Mouse (Mus musculus) kidney, embryonic 16.5 days (tissue): ENCODE data around the gene Psme4. TPM values are rescaled to one million over a fixed set of nuclear protein-coding genes. Genes with fewer than 3 reads are reported as not detected.
A peak's percentile ranks its signal among the peaks of the same experiment; 100 is the strongest.
"Not testable (repeated sequence)": the region's sequence is repeated elsewhere in the genome, so short reads cannot be mapped to it uniquely, and the experiment has no call there.

Source experiments
- ATAC-seq: fragments of 200-750 bp; cut with Nextera tagmentation; 2 replicates; pipeline ENCODE4 v1.8.0; 2017; ENCODE audit warnings: moderate TSS enrichment; ENCODE audit not compliant: low FRiP score, low TSS enrichment
- H3K27ac ChIP-seq: fragments of 300-500 bp; sonication (generic); 2 replicates; pipeline ENCODE4 v1.5.1; 2014; ENCODE audit warnings: low read length
- H3K27me3 ChIP-seq: fragments of 300-500 bp; sonication (generic); 2 replicates; pipeline ENCODE4 v1.6.1; 2014; ENCODE audit warnings: low read length, control low read depth, mixed read lengths; ENCODE audit not compliant: insufficient read depth
- H3K36me3 ChIP-seq: fragments of 300-500 bp; sonication (generic); 2 replicates; pipeline ENCODE4 v1.6.1; 2014; ENCODE audit warnings: low read length, control low read depth, mixed read lengths; ENCODE audit not compliant: insufficient read depth
- H3K4me1 ChIP-seq: fragments of 300-500 bp; sonication (generic); 2 replicates; pipeline ENCODE4 v1.6.1; 2014; ENCODE audit warnings: low read length, control low read depth, mixed read lengths; ENCODE audit not compliant: insufficient read depth
- H3K4me2 ChIP-seq: fragments of 300-500 bp; sonication (generic); replicated peaks from 2 replicates; pipeline ENCODE4 v1.6.1; 2014; ENCODE audit warnings: low read depth, low read length
- H3K4me3 ChIP-seq: fragments of 300-500 bp; sonication (generic); 2 replicates; pipeline ENCODE4 v1.5.1; 2014; ENCODE audit warnings: mild to moderate bottlenecking, low read length
- H3K9ac ChIP-seq: fragments of 300-500 bp; sonication (generic); replicated peaks from 2 replicates; pipeline ENCODE4 v1.6.1; 2014; ENCODE audit warnings: low read length
- H3K9me3 ChIP-seq: fragments of 300-500 bp; sonication (generic); 2 replicates; pipeline ENCODE4 v1.6.1; 2016; ENCODE audit warnings: low read length, control low read depth
- WGBS: fragments of 180-500 bp; shearing (Covaris S2); extraction: QIAGEN DNeasy Blood & Tissue Kit; methylation state at CpG from one replicate; pipeline ENCODE4 v1.1.7; 2014; 5-methylcytosine and 5-hydroxymethylcytosine counted together
- polyA plus RNA-seq: library from polyadenylated mRNA; unstranded; fragments of >200 nt; fragmentation: Nextera tagmentation; extraction: Ambion mirVana; gene quantifications from 2 replicates; pipeline ENCODE4 v1.2.1, GENCODE M21; 2015

Psme4 gene
- 13.2 and 14.6 TPM in 2 replicates for polyA plus RNA-seq

GRCm38 (mm10) chr11:30771267-30771903, at the start of gene Psme4:
Psme4 (plus strand) TSS chr11:30771726.
- peak within 1 kb of the TSS; percentile 96 for H3K4me3 ChIP-seq
- no peaks in the 10 kb centered on the region for H3K27me3 ChIP-seq
- under 1% methylated on average over 43 of the region's 43 CpGs for WGBS
- peak within 1 kb of the TSS; percentile 90 for H3K27ac ChIP-seq
- peak within 1 kb of the TSS; percentile 98 for H3K9ac ChIP-seq
- H3K9me3 ChIP-seq, result no peaks in the 10 kb centered on the region
- peak; percentile 98 for ATAC-seq
- H3K4me2 ChIP-seq, result peak within 1 kb of the TSS; percentile 66
- no peaks in the 10 kb centered on the region for H3K36me3 ChIP-seq
- peaks cover 16% of the 10 kb centered on the region for H3K4me1 ChIP-seq

- H3K4me1 ChIP-seq, result no peaks in the 10 kb centered on the region
- no peak for ATAC-seq
- WGBS, result 59% methylated on average over 5 of the region's 5 CpGs
Observed at GRCm38 (mm10) chr11:30723438-30723837, 48.1 kb upstream of the Psme4 start.

GRCm38 (mm10) chr11:30730721-30731120, 40.8 kb upstream of the Psme4 start:
- Histone ChIP-seq H3K36me3 (no peaks in the 10 kb centered on the region), H3K4me2 (no peak overlapping the region), H3K4me3 (no peak overlapping the region), H3K4me1 (no peaks in the 10 kb centered on the region), H3K27ac (no peak overlapping the region), H3K27me3 (no peaks in the 10 kb centered on the region), H3K9me3 (no peaks in the 10 kb centered on the region), H3K9ac (no peak overlapping the region)
- no peak for ATAC-seq

More at GRCm38 (mm10) chr11:30723438-30723837, 48.1 kb upstream of the Psme4 start:
- Histone ChIP-seq H3K27me3 (no peaks in the 10 kb centered on the region), H3K4me2 (no peak overlapping the region), H3K4me3 (no peak overlapping the region), H3K9me3 (no peaks in the 10 kb centered on the region), H3K36me3 (no peaks in the 10 kb centered on the region), H3K27ac (no peak overlapping the region), H3K9ac (no peak overlapping the region)

- no peak for ATAC-seq
- no peak overlapping the region for H3K27ac ChIP-seq
- H3K9me3 ChIP-seq, result no peaks in the 10 kb centered on the region
- H3K4me3 ChIP-seq, result no peak overlapping the region
- H3K4me2 ChIP-seq, result no peak overlapping the region
- H3K27me3 ChIP-seq, result no peaks in the 10 kb centered on the region
- no peak overlapping the region for H3K9ac ChIP-seq
- H3K36me3 ChIP-seq, result no peaks in the 10 kb centered on the region
- no peaks in the 10 kb centered on the region for H3K4me1 ChIP-seq
Observed at GRCm38 (mm10) chr11:30733376-30733775, 38.1 kb upstream of the Psme4 start.

GRCm38 (mm10) chr11:30743991-30744390, 27.5 kb upstream of the Psme4 start:
- Histone ChIP-seq H3K27me3 (no peaks in the 10 kb centered on the region), H3K27ac (no peak overlapping the region), H3K9ac (no peak overlapping the region), H3K4me2 (no peak overlapping the region), H3K4me1 (no peaks in the 10 kb centered on the region), H3K36me3 (no peaks in the 10 kb centered on the region), H3K9me3 (no peaks in the 10 kb centered on the region), H3K4me3 (no peak overlapping the region)
- ATAC-seq, result no peak

GRCm38 (mm10) chr11:30748938-30749337, 22.6 kb upstream of the Psme4 start:
- Histone ChIP-seq H3K27ac (no peak overlapping the region), H3K27me3 (no peaks in the 10 kb centered on the region), H3K36me3 (no peaks in the 10 kb centered on the region), H3K4me2 (no peak overlapping the region), H3K9me3 (no peaks in the 10 kb centered on the region), H3K9ac (no peak overlapping the region), H3K4me1 (no peaks in the 10 kb centered on the region), H3K4me3 (no peak overlapping the region)
- 86% methylated on average over 3 of the region's 3 CpGs for WGBS
- no peak for ATAC-seq

GRCm38 (mm10) chr11:30749587-30749986, 21.9 kb upstream of the Psme4 start:
- Histone ChIP-seq H3K4me3 (no peak overlapping the region), H3K36me3 (no peaks in the 10 kb centered on the region), H3K9ac (no peak overlapping the region), H3K4me1 (no peaks in the 10 kb centered on the region), H3K27ac (no peak overlapping the region), H3K9me3 (no peaks in the 10 kb centered on the region), H3K27me3 (no peaks in the 10 kb centered on the region), H3K4me2 (no peak overlapping the region)
- WGBS, result 52% methylated on average over 3 of the region's 3 CpGs
- no peak for ATAC-seq

- H3K9ac ChIP-seq, result no peak overlapping the region
- H3K27ac ChIP-seq, result no peak overlapping the region
- no peaks in the 10 kb centered on the region for H3K9me3 ChIP-seq
- WGBS, result 42% methylated on average over 3 of the region's 3 CpGs
- H3K27me3 ChIP-seq, result no peaks in the 10 kb centered on the region
- no peaks in the 10 kb centered on the region for H3K36me3 ChIP-seq
- H3K4me2 ChIP-seq, result no peak overlapping the region
- ATAC-seq, result no peak
- H3K4me1 ChIP-seq, result no peaks in the 10 kb centered on the region
- H3K4me3 ChIP-seq, result no peak overlapping the region
Observed at GRCm38 (mm10) chr11:30750039-30750823, 21.3 kb upstream of the Psme4 start.

- 84% methylated on average over 3 of the region's 3 CpGs for WGBS
- no peak overlapping the region for H3K4me3 ChIP-seq
- no peak overlapping the region for H3K27ac ChIP-seq
- H3K36me3 ChIP-seq, result no peaks in the 10 kb centered on the region
- no peak overlapping the region for H3K4me2 ChIP-seq
- no peak overlapping the region for H3K9ac ChIP-seq
- no peaks in the 10 kb centered on the region for H3K9me3 ChIP-seq
- no peak for ATAC-seq
- no peaks in the 10 kb centered on the region for H3K4me1 ChIP-seq
- peaks cover 6% of the 10 kb centered on the region; the same call in 1 of the 2 replicates for H3K27me3 ChIP-seq
Observed at GRCm38 (mm10) chr11:30752956-30753355, 18.6 kb upstream of the Psme4 start.

- 71% methylated on average over 4 of the region's 4 CpGs for WGBS
- H3K9me3 ChIP-seq, ATAC-seq, H3K27me3 ChIP-seq, H3K27ac ChIP-seq, H3K4me1 ChIP-seq, H3K36me3 ChIP-seq: not testable (repeated sequence)
- peak overlapping the region; percentile 68 for H3K9ac ChIP-seq
- H3K4me3 ChIP-seq, result peak overlapping the region; percentile 63
- peak overlapping the region; percentile 99 for H3K4me2 ChIP-seq
Observed at GRCm38 (mm10) chr11:30754486-30754854, 17.1 kb upstream of the Psme4 start.
